Mouse (Mus musculus) lung, postnatal 25 days (tissue): ENCODE measurements around the gene B3galt4.
"Not testable (repeated sequence)": the region's sequence is repeated elsewhere in the genome, so short reads cannot be mapped to it uniquely, and the experiment has no call there.

Source experiments
- DNase-seq: peaks from one replicate; pipeline ENCODE4 v3.0.0; 2022; ENCODE audit warnings: low spot score

B3galt4 gene

DNA sequence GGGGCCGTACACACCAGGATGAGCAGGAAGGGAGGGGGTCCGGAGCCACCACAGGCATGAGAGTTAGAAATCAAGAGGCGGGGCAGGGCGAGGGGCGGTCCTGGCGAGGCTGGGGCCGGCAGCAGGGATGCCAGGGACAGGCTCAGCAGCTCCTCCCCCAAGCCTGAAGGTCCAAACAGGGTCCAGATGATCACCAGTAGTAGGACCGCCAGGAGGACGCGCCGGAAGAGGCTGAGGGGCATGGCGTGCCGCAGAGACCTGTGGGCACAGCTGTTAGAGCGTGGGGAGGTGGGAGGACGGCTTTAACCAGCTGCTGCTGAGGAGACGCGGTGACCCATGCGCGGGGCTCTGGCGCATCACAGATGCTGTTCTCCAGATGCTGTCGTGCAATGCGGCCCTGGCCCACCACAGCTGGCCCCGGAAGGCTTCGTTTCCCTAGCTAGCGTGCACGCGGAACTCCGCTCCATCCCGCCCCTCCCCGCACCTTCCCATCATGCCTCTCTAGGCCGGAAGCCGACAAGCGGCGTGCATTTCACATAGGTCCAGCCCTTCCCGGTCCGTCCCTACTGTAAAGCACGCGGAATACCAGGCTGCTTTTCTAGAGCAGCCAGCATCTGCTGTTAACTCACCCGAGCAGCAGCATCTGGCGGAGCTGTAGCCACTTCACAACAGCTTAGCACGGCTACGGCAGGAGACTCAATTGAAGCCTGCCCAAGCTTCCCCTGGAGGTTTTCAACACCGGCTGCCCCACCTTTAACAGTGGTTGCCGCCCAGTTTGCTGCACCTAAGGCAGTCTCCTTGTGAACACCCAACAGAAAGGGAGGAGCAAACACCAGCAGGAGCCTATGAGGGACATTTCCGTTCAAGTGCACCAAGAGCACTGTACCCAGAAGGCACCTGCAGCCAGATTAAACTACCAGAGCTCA is at the start of gene B3galt4:
Gene B3galt4 (minus strand): TSS at position 468 of the 926 bp plus-strand sequence.
- peak; percentile 80 for DNase-seq

- not testable (repeated sequence) for DNase-seq
Observed at GRCm38 (mm10) chr17:34000796-34001195, 49.5 kb upstream of the B3galt4 start.

GRCm38 (mm10) chr17:34000150-34000537 is 48.9 kb upstream of the B3galt4 start, which contains the start of gene H2-K1:
H2-K1 (minus strand) TSS chr17:34000347.
- DNase-seq: peak; percentile 98

- DNase-seq: peak; percentile 41
Observed at GRCm38 (mm10) chr17:33999341-34000149, 48.3 kb upstream of the B3galt4 start.

- not testable (repeated sequence) for DNase-seq
Observed at GRCm38 (mm10) chr17:33998697-33999096, 47.4 kb upstream of the B3galt4 start.

- DNase-seq: not testable (repeated sequence)
Observed at GRCm38 (mm10) chr17:33997025-33997424, 45.7 kb upstream of the B3galt4 start.

DNA sequence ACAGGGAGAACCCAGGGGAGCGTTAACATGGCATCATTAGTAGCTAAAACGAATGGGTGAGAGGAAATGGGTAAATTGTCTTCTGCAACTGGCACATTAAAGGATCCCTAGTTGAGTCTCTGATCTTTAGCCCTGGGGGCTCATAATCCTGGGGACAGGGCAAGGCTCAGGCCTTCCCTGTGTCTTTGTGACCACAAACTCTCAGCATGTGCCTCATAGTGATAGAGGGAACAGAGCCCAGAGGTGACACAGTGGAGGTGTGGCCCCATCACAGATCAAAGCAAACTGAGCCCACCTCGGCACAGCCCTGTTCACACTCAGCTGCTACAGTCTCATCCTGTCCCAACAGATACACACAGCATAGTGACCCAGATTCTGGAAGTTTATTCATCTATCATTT is 44.4 kb upstream of the B3galt4 start:
- DNase-seq: no peak

DNA sequence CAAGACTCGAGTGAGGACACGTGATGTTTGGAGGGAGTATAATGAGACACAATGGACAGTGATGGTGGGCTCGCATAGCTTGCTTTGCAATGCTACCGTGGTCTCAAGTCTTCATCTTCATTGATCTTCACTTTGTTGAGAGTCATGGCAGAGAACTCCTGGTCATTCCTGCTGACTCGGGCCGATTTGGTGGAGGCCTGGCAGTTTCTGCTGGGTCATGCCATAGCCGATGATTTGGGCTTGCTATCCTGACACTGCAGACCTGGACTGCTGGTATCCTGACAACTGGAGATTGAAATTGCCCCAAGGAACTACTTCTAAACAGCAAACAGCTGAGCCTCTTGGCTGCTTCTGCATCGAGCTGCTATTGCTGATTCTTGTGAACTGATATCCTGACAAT is 43.7 kb upstream of the B3galt4 start:
- no peak for DNase-seq

GRCm38 (mm10) chr17:33991788-33992664 is 40.7 kb upstream of the B3galt4 start:
- DNase-seq: peak; percentile 60

DNA sequence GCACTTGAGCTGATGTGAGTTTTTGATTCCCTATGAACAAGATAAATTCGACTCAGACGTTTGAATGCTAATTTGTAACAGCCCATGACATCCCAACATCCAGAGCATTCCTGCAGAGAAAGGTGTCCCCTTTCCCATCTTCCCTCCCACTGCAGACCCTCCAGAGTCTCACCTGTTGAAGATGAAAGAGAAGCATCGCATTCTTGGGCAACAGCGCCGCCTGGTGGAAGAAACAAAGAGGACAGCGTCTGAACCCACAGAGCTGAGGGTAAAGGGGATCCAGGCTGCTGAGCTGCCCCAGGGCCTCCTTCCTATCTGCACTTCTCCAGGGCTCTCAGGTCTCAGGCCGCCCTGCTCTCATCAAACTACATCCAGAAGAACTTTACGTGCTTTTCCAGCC is 30.8 kb upstream of the B3galt4 start:
- peak; percentile 61 for DNase-seq

GRCm38 (mm10) chr17:33981192-33981909 is 30.1 kb upstream of the B3galt4 start:
- DNase-seq: peak; percentile 91

DNA sequence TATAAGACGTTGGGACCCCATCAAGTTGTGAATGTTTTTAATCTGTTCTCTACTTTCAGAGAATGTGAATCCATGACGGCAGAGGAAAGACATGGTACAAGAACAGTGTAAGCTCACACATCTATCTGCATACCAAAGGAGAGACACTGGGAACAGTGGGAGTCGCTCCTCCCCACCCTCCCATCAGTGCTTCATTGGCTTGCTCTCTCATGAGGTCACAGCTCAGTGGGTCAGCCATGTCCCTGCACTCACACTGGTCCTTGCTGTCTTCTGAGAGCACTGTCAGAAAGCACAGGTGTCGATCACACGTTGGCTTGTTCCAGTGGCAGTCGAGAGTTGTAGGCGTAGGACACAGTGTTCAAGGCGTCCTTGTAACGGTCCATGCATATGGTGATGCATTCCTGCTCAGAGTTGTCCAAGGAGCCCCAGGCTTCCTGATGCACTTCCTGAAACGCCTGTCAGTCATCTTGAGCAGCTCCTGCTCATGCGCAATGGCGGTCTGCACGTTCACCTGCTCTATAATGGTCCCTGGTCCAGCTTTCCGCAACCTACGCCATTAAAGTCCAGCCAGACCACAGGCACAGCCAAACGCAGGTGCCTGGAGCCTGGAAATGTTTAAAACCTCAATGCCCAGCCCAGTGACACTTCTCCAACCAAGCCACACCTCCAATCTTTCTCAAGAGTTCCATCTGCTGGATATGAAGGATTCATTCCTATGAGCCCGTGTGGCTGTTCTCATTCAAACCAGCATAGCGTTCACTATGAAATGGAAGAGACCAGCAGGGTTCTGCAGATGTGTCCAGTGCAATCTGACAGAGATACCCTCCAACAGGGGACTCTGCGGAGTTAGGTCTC is 29.1 kb upstream of the B3galt4 start:
- DNase-seq: no peak

DNA sequence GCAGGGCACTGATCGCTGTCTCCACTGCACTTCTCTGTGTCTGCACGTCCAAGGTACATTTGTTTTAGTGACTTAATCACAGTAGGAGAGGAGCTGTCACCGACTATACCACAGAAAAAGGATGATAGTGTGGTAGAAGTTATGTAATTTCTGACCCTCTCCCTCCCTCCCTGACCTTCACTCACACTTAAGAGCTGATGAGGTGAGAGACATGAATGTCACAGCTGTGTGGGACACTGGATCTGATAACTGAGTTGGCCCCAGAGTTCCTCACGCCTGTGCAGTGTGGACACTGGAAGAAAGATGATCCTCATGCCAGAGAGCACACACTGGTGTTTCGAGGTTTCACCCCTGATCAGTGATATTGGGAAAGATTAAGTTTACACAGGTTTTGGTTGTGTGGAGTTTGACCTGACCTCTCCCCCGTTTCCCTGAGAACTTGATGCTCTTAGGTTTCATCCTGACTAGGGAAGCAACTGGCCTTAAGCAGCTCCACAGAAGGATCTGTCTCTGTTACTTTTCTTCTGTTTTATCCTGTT is 28.3 kb upstream of the B3galt4 start:
- no peak for DNase-seq

GRCm38 (mm10) chr17:33978631-33979031 is 27.3 kb upstream of the B3galt4 start:
- peak; percentile 93 for DNase-seq

- DNase-seq: no peak
Observed at GRCm38 (mm10) chr17:33977861-33978557, 26.7 kb upstream of the B3galt4 start.

DNA sequence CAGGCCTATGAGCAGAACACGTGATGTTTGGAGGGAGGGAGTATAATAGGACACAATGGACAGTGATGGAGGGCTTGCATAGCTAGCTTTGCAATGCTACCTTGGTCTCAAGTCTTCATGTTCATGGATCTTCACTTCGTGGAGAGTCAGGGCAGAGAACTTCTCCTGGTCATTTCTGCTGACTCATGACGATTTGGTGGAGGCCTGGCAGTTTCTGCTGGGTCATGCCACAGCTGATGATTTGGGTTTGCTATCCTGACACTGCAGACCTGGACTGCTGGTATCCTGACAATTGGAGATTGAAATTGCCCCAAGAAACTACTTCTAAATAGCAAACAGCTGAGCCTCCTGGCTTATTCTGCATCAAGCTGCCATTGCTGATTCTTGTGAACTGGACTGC is 22.3 kb upstream of the B3galt4 start:
- DNase-seq: no peak

- no peak for DNase-seq
Observed at GRCm38 (mm10) chr17:33972691-33973090, 21.4 kb upstream of the B3galt4 start.

- no peak for DNase-seq
Observed at GRCm38 (mm10) chr17:33969394-33969793, 18.1 kb upstream of the B3galt4 start.

GRCm38 (mm10) chr17:33968927-33969326 is 17.6 kb upstream of the B3galt4 start:
- DNase-seq: peak; percentile 73
